Mouse (Mus musculus) stomach, embryonic 14.5 days (tissue): ENCODE measurements at regions not wholly inside any gene's neighbourhood (a gene's known extent, or its start where the extent isn't known, plus 50 kb on each side); places are given as distances from the start of the nearest gene placed in this dataset.

Source experiments
- ATAC-seq: fragments of 200-750 bp; cut with Nextera tagmentation; 2 replicates; pipeline ENCODE4 v1.8.0; 2017; ENCODE audit warnings: low read depth, moderate TSS enrichment; ENCODE audit not compliant: insufficient number of reproducible peaks, insufficient read depth, low FRiP score
- H3K27ac ChIP-seq: fragments of 300-500 bp; sonication (generic); 2 replicates; pipeline ENCODE4 v1.5.1; 2014; ENCODE audit warnings: mild to moderate bottlenecking, low read length, moderate library complexity, mixed read lengths
- H3K27me3 ChIP-seq: fragments of 300-500 bp; sonication (generic); 2 replicates; pipeline ENCODE4 v1.6.1; 2014; ENCODE audit warnings: low read length, control low read depth, mixed read lengths; ENCODE audit not compliant: control insufficient read depth, insufficient read depth
- H3K36me3 ChIP-seq: fragments of 300-500 bp; sonication (generic); 2 replicates; pipeline ENCODE4 v1.6.1; 2014; ENCODE audit warnings: mild to moderate bottlenecking, control low read depth, low read length, moderate library complexity, mixed read lengths; ENCODE audit not compliant: control insufficient read depth, insufficient read depth
- H3K4me1 ChIP-seq: fragments of 300-500 bp; sonication (generic); 2 replicates; pipeline ENCODE4 v1.6.1; 2014; ENCODE audit warnings: low read length, control low read depth, mixed read lengths; ENCODE audit not compliant: control insufficient read depth, insufficient read depth
- H3K4me2 ChIP-seq: fragments of 300-500 bp; sonication (generic); replicated peaks from 2 replicates; pipeline ENCODE4 v1.6.1; 2014; ENCODE audit warnings: low read depth, low read length, control low read depth
- H3K4me3 ChIP-seq: fragments of 300-500 bp; sonication (generic); 2 replicates; pipeline ENCODE4 v1.5.1; 2014; ENCODE audit warnings: low read depth, low read length, control low read depth
- H3K9ac ChIP-seq: fragments of 300-500 bp; sonication (generic); replicated peaks from 2 replicates; pipeline ENCODE4 v1.6.1; 2014; ENCODE audit warnings: low read depth, mild to moderate bottlenecking, control low read depth, low read length, moderate library complexity, mixed read lengths
- H3K9me3 ChIP-seq: fragments of 300-500 bp; sonication (generic); 2 replicates; pipeline ENCODE4 v1.6.1; 2016; ENCODE audit warnings: low read depth, low read length, control low read depth; ENCODE audit not compliant: control insufficient read depth
- WGBS: fragments of 180-500 bp; shearing (Covaris S2); extraction: QIAGEN DNeasy Blood & Tissue Kit; methylation state at CpG from one replicate; pipeline ENCODE4 v1.1.7; 2014; 5-methylcytosine and 5-hydroxymethylcytosine counted together

GRCm38 (mm10) chr8:89983859-89984258 lies 364.3 kb downstream of the Tox3 start:
- Histone ChIP-seq H3K9ac (no peak overlapping the region), H3K4me2 (no peak overlapping the region), H3K4me1 (no peaks in the 10 kb centered on the region), H3K27ac (no peak overlapping the region), H3K36me3 (no peaks in the 10 kb centered on the region), H3K27me3 (no peaks in the 10 kb centered on the region), H3K9me3 (no peaks in the 10 kb centered on the region), H3K4me3 (no peak overlapping the region)
- no peak for ATAC-seq
- 88% methylated on average over 2 of the region's 2 CpGs for WGBS

- no peaks in the 10 kb centered on the region for H3K4me1 ChIP-seq
- ATAC-seq: no peak
- no peaks in the 10 kb centered on the region for H3K27me3 ChIP-seq
- WGBS: 77% methylated on average over 2 of the region's 2 CpGs
- no peak overlapping the region for H3K9ac ChIP-seq
- no peak overlapping the region for H3K4me3 ChIP-seq
- no peaks in the 10 kb centered on the region for H3K9me3 ChIP-seq
- no peaks in the 10 kb centered on the region for H3K36me3 ChIP-seq
- H3K4me2 ChIP-seq: no peak overlapping the region
- no peak overlapping the region for H3K27ac ChIP-seq
Observed at GRCm38 (mm10) chr8:89982551-89982950, 365.6 kb downstream of the Tox3 start.

- H3K9ac ChIP-seq: no peak overlapping the region
- 84% methylated on average over 2 of the region's 2 CpGs for WGBS
- H3K4me3 ChIP-seq: no peak overlapping the region
- no peak overlapping the region for H3K27ac ChIP-seq
- H3K27me3 ChIP-seq: no peaks in the 10 kb centered on the region
- no peak overlapping the region for H3K4me2 ChIP-seq
- no peaks in the 10 kb centered on the region for H3K9me3 ChIP-seq
- ATAC-seq: no peak
- H3K36me3 ChIP-seq: no peaks in the 10 kb centered on the region
- H3K4me1 ChIP-seq: no peaks in the 10 kb centered on the region
Observed at GRCm38 (mm10) chr8:89981320-89981719, 366.8 kb downstream of the Tox3 start.

- Histone ChIP-seq H3K9ac (no peak overlapping the region), H3K27me3 (no peaks in the 10 kb centered on the region), H3K9me3 (no peaks in the 10 kb centered on the region), H3K36me3 (no peaks in the 10 kb centered on the region), H3K27ac (no peak overlapping the region), H3K4me2 (no peak overlapping the region), H3K4me1 (no peaks in the 10 kb centered on the region), H3K4me3 (no peak overlapping the region)
- 57% methylated on average over 4 of the region's 4 CpGs for WGBS
- ATAC-seq: no peak
Observed at GRCm38 (mm10) chr8:89980441-89980840, 367.7 kb downstream of the Tox3 start.

GRCm38 (mm10) chr8:89962799-89963198 lies 385.3 kb downstream of the Tox3 start:
- no peak overlapping the region for H3K4me3 ChIP-seq
- no peaks in the 10 kb centered on the region for H3K36me3 ChIP-seq
- H3K27me3 ChIP-seq: no peaks in the 10 kb centered on the region
- 82% methylated on average over 1 of the region's 1 CpGs for WGBS
- no peak overlapping the region for H3K9ac ChIP-seq
- H3K9me3 ChIP-seq: no peaks in the 10 kb centered on the region
- no peak overlapping the region for H3K27ac ChIP-seq
- ATAC-seq: no peak
- H3K4me1 ChIP-seq: no peaks in the 10 kb centered on the region
- H3K4me2 ChIP-seq: no peak overlapping the region

- ATAC-seq: no peak
- H3K27me3 ChIP-seq: no peaks in the 10 kb centered on the region
- H3K9me3 ChIP-seq: no peaks in the 10 kb centered on the region
- no peak overlapping the region for H3K9ac ChIP-seq
- H3K4me3 ChIP-seq: no peak overlapping the region
- no peak overlapping the region for H3K27ac ChIP-seq
- H3K4me2 ChIP-seq: no peak overlapping the region
- no peaks in the 10 kb centered on the region for H3K4me1 ChIP-seq
- H3K36me3 ChIP-seq: no peaks in the 10 kb centered on the region
Observed at GRCm38 (mm10) chr8:89957486-89957885, 390.7 kb downstream of the Tox3 start.

GRCm38 (mm10) chr8:89956482-89957020 lies 391.6 kb downstream of the Tox3 start:
- no peak overlapping the region for H3K9ac ChIP-seq
- H3K4me2 ChIP-seq: no peak overlapping the region
- no peaks in the 10 kb centered on the region for H3K36me3 ChIP-seq
- ATAC-seq: no peak
- no peaks in the 10 kb centered on the region for H3K4me1 ChIP-seq
- WGBS: 86% methylated on average over 11 of the region's 11 CpGs
- no peaks in the 10 kb centered on the region for H3K27me3 ChIP-seq
- no peak overlapping the region for H3K4me3 ChIP-seq
- H3K27ac ChIP-seq: no peak overlapping the region
- H3K9me3 ChIP-seq: no peaks in the 10 kb centered on the region

- Histone ChIP-seq H3K36me3 (no peaks in the 10 kb centered on the region), H3K9ac (no peak overlapping the region), H3K4me1 (no peaks in the 10 kb centered on the region), H3K4me3 (no peak overlapping the region), H3K4me2 (no peak overlapping the region), H3K27me3 (no peaks in the 10 kb centered on the region), H3K27ac (no peak overlapping the region), H3K9me3 (no peaks in the 10 kb centered on the region; the same call in 1 of the 2 replicates)
- 84% methylated on average over 1 of the region's 1 CpGs for WGBS
- ATAC-seq: no peak
Observed at GRCm38 (mm10) chr8:89938836-89939235, 409.3 kb downstream of the Tox3 start.

- Histone ChIP-seq H3K9me3 (no peaks in the 10 kb centered on the region; the same call in 1 of the 2 replicates), H3K4me1 (no peaks in the 10 kb centered on the region), H3K9ac (no peak overlapping the region), H3K36me3 (no peaks in the 10 kb centered on the region), H3K27me3 (no peaks in the 10 kb centered on the region), H3K27ac (no peak overlapping the region), H3K4me2 (no peak overlapping the region), H3K4me3 (no peak overlapping the region)
- 82% methylated on average over 2 of the region's 2 CpGs for WGBS
- ATAC-seq: no peak
Observed at GRCm38 (mm10) chr8:89934521-89934920, 413.6 kb downstream of the Tox3 start.
